Mouse (Mus musculus) gastrocnemius, postnatal 36 days (tissue): ENCODE measurements at regions not wholly inside any gene's neighbourhood (a gene's known extent, or its start where the extent isn't known, plus 50 kb on each side); places are given as distances from the start of the nearest gene placed in this dataset.

Experiments used
- DNase-seq, 2 experiments: peaks; one replicate each; pipeline ENCODE4 v3.0.0; 2022
- intact Hi-C: fragments of 180-260 bp; cut with DNase I; formaldehyde crosslinking; loops from one replicate; pipeline ENCODE4 v1.15.1; 2025

DNA sequence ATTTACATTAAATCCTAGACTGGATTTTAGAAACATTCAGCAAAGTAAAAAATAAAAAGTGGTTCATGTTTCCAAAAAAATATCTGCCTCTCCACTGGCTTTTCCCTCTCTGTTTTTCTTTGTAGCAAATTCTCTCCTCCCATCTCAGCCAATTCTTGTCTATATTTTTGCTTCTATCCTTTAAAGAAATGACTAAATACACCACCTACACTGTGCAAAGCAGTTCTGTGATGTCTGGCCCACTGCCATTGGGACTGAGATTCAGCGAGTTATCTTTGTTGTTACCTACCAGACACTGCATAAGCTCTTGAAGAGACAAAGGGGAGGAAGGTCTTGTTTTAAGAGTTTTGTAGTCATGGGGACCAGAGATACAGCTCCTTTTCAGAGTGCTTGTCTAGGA lies 835.8 kb upstream of the Klhl29 start:
- DNase-seq, result no peak
- intact Hi-C loops, result no loop called here

GRCm38 (mm10) chr12:6189232-6189631 lies 813.8 kb upstream of the Klhl29 start:
- intact Hi-C loops, result no loop called here
- no peak for DNase-seq

GRCm38 (mm10) chr12:6168795-6169194 lies 793.3 kb upstream of the Klhl29 start:
- intact Hi-C loops, result no loop called here
- DNase-seq, result no peak

- no peak for DNase-seq
- intact Hi-C loops, result no loop called here
Measured at GRCm38 (mm10) chr12:6154287-6154686, 778.8 kb upstream of the Klhl29 start.

DNA sequence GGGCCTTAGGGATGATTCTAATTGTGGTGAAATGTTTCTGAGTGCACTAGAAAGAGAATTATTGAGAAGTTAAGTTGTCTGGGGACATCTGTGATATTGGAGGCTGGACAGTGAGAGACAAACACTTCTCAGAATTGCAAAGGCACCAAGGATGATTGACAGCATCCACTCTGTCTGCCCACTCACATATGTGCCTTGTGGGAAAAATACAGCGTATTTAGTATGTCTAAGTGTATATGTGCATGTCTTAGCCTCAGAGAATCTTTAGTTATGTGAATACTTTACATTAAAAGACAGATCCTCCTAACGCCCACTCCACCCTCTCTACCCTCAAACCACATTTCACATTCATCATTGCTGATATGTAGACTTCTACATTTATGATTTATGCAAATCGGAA lies 776.0 kb upstream of the Klhl29 start:
- DNase-seq, result no peak
- intact Hi-C loops, result no loop called here

DNA sequence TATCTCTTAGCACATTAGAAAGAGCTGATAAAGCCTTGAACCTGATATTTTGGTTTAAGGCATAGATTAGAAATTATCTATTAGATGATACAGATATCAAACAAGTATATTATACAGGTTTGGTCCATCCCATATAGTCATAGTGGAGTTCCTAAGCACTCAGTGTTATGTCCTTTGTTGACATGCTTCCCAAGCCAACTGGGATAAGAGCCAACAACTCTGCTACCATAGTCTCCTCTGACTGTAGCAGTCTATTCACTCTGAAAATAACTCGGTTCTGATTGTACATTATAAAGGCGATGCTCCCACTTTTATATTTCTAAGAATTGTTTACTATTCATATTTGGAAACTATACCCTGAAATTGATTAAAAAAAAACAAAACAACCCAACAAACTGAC lies 757.0 kb upstream of the Klhl29 start:
- no peak for DNase-seq

GRCm38 (mm10) chr12:6119557-6119956 lies 744.1 kb upstream of the Klhl29 start:
- no peak for DNase-seq
- intact Hi-C loops, result no loop called here

More for the DNA sequence above, 757.0 kb upstream of the Klhl29 start:
- intact Hi-C loops, result no loop called here

DNA sequence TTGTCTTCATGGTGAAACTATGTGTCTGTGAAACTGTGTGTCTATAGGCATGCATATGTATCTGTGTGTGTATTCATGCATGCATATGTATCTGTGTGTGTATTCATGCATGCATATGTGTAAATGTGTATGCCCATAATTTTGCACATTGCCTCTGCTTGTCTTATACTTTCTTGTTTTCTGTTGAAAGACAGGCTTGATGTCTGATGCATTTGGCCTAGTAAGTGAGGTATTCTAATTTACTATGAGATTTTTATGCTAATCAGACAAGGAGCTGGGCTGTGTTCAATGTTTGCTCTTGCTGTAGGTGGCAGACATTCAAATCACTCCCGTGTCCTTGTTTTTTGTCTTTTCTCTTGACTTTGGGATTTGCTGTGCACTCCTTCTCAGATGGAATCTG lies 739.8 kb upstream of the Klhl29 start:
- no peak for DNase-seq
- intact Hi-C loops, result no loop called here

DNA sequence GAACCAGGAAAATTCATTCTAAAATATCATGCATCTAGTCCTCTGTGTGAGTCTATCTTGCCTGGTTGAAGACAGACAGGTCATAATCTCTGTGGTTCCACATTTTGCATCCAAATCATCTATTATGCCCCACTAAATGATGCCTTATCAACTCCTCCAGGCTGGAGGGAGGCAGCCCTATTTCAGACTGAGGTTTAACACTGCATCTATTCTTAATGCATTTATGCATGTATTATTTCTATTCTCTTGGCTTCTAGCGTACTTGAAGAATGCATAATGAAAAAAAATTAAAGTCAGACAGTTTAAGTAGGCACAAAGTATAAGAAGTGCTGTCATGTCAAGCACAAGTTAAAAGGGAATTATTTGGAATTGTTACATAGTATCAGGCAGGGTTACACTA lies 721.8 kb upstream of the Klhl29 start:
- no peak for DNase-seq
- intact Hi-C loops, result no loop called here

GRCm38 (mm10) chr12:6087627-6088350 lies 712.3 kb upstream of the Klhl29 start:
- intact Hi-C loops, result no loop called here
- no peak for DNase-seq

- DNase-seq, result no peak
- intact Hi-C loops, result no loop called here
Measured at GRCm38 (mm10) chr12:6087071-6087470, 711.6 kb upstream of the Klhl29 start.

GRCm38 (mm10) chr12:6046866-6047689 lies 671.6 kb upstream of the Klhl29 start:
- no peak for DNase-seq
- intact Hi-C loops, result no loop called here

- intact Hi-C loops, result no loop called here
- DNase-seq, result no peak
Measured at GRCm38 (mm10) chr12:6046110-6046509, 670.6 kb upstream of the Klhl29 start.

GRCm38 (mm10) chr12:6042326-6042725 lies 666.8 kb upstream of the Klhl29 start:
- DNase-seq, result no peak
- intact Hi-C loops, result no loop called here

DNA sequence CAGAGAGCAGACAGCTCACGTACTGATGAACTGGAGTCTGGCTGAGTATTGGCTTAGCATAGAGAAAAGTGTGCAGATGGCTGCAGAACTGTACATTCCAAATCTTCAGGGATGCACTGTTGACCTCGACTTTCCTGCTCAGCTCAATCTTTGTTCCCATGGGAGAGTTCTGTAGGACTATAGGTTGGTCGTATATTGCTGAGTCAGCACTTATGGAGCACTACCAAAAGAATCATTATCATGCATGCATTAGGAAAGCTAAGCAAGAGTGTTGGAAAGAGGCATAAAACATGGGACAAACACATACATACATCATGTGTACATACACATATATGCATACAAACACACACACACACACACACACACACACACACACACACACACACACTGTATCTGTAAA lies 648.6 kb upstream of the Klhl29 start:
- DNase-seq, result no peak
- intact Hi-C loops, result no loop called here

DNA sequence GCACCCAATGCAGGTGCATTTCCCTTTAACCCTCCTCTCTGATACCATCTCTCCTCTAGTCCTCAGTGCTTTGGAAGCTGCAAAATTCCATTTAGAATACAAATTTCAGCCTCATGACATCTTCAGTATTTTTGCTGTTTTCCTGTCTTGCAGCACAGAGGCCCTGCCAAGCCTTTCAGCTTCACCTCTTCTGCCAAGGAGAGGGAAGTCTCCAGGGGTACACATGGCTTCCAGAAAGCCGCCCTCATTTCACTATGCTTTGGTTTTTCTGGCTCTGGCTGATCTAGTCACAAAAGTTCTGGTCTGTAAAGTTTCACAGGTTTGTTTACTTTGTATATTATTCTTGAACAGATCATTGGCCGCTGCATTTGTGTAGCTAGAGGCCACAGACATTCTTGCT lies 647.0 kb upstream of the Klhl29 start:
- peak; percentile 13 to 28 for DNase-seq
- intact Hi-C loops, result no loop called here

DNA sequence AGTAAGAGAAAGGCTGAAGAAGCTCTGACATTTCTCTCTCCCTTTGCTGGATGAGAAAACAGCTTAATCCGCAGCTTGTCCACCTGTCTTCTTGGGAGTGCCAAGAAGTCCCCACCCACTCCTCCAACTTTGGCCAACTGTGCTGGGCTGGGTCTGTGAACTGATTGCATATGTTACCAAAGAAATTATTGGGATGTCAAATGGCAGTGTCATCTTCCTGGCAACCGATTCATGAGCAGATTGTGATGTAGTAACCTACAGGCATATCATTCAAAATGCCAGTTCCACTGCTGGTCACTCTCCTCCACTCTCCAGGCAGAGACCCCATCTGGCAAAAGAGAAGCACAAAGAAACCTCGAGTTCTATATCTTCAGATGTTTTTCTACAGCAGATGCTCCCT lies 625.5 kb upstream of the Klhl29 start:
- intact Hi-C loops, result no loop called here
- DNase-seq, result no peak

DNA sequence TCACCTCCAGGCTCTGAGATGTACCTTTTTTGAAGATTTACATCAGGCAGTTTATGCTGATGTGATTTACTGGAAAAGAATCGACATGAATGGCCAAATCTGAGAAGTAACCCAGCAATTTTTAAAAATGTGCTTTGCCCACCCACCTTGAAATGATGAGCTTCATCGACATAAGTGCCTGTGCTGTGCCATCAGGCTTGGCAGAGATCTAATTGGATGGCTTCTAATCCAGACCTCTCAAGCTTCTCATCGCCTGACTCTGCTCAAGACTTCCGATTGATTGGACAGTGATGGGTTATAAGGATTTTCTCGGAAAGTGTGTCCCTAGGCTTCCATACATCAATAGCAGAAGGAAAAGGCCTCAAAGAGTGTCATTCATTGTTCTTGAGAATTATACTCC lies 621.9 kb upstream of the Klhl29 start:
- intact Hi-C loops, result no loop called here

GRCm38 (mm10) chr12:5996672-5997071 lies 621.2 kb upstream of the Klhl29 start:
- DNase-seq, result no peak
- intact Hi-C loops, result no loop called here

More for the DNA sequence above, 621.9 kb upstream of the Klhl29 start:
- DNase-seq, result no peak

- intact Hi-C loops, result no loop called here
- DNase-seq, result no peak
Measured at GRCm38 (mm10) chr12:5983937-5984610, 608.6 kb upstream of the Klhl29 start.

DNA sequence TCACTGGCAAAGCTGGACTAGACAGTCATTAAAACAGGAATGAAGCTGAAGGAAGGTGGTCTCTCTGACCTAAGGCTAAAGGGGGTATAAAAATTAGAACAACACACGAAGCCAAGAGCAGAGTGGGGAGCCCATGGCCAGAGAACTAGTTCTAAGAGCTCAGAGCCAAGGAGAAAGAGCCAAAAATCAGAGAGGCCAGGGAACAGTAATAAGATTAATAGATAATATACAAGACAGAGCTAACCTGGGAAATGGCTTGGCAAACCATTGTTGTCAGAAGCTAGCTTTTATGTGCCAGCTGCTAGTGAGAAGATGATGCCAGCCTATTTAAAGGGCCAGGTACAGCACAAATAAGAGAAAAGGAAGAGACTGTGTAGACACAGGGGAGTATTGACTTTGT lies 606.6 kb upstream of the Klhl29 start:
- intact Hi-C loops, result no loop called here
- DNase-seq, result no peak

DNA sequence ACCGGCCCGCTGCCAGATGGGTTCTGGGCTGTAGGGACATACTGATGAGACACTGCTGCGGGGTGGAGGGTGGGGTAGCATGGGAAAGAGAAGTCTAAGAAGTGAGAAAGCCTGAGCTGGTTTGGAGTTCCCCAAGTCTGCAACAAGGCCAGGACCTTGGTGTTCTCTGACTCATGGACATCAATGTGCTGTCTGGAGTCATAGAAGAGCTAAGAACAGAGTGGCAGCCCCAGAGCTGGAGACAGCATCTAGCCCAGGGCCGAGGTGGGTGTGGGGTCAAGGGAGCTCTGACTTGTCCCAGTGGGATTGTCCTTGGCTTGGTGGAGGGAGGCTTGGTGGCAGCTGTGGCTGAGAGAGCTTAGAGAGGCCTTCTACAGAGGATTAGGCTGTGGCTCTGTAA lies 600.4 kb upstream of the Klhl29 start:
- intact Hi-C loops, result no loop called here
- DNase-seq, result no peak
